Mouse (Mus musculus): ENCODE data around the gene Kif27. TPM values are rescaled to one million over a fixed set of nuclear protein-coding genes. Genes with fewer than 3 reads are reported as not detected.
"Not testable (repeated sequence)": the region's sequence is repeated elsewhere in the genome, so short reads cannot be mapped to it uniquely, and the experiment has no call there.

Gene Kif27
- polyA plus RNA-seq, 1 experiment from 2014 or later: 1.0 TPM

DNA sequence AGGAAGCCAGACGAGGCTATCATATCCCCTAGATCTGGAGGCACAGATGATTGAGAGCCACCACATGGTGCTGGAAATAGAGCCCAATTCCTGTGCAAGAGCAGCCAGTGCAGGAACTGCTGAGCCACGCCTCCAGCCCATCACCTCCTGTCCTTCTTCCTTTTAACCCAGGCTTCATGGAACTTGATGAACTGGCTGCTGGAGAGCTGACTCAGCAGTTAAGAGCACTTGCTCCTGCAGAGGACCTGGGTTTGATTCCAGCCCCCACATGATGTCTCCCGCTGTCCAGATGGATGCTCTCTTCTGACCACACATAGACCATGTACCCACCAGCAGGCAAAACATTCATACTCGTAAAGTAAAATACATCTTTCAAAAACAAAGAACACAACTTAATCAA lies 9.9 kb upstream of the Kif27 start:
- DNase-seq (ENCODE audit: low spot score) (no peak), ATAC-seq (ENCODE audit: insufficient number of reproducible peaks, low FRiP score, low TSS enrichment, low read depth) (no peak)
- no peak overlapping the region for H3K9ac ChIP-seq (ENCODE audit: low read length)
- no peaks in the 10 kb centered on the region for H3K36me3 ChIP-seq (ENCODE audit: control insufficient read depth, insufficient read depth, low read length)
- no peak overlapping the region for H3K4me3 ChIP-seq (ENCODE audit: low read depth, low read length)
- H3K27me3 ChIP-seq (ENCODE audit: control insufficient read depth, insufficient read depth, low read length): no peaks in the 10 kb centered on the region
- H3K9me3 ChIP-seq (ENCODE audit: control insufficient read depth, low read length): no peaks in the 10 kb centered on the region
- no peak overlapping the region for H3K27ac ChIP-seq (replicated peaks; ENCODE audit: low read depth, low read length)
- H3K4me2 ChIP-seq (ENCODE audit: low read depth, severe bottlenecking): no peak overlapping the region
- no peaks in the 10 kb centered on the region for H3K4me1 ChIP-seq (ENCODE audit: control insufficient read depth, insufficient read depth, low read length)
- WGBS: 73% methylated on average over 4 of the region's 4 CpGs

DNA sequence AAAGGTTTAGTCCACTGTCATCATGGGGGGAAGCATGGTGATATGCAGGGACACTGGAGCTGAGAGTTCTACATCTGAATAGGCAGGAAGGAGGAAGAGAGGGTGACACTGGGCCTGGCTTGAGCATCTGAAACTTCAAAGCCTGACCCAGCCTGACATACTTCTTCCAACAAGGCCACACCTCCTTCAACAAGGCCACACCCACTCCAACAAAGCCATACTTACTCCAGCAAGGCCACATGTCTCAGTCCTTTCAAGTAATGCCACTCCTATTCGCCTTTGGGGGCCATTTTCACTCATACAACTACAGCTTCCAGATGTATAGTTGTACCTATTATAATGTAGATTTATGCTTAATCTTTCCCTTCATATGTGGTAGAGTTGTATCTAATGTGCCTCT lies 8.7 kb upstream of the Kif27 start:
- no peak overlapping the region for H3K4me3 ChIP-seq (ENCODE audit: low read depth, low read length)
- H3K4me1 ChIP-seq (ENCODE audit: control insufficient read depth, insufficient read depth, low read length): no peaks in the 10 kb centered on the region
- no peak overlapping the region for H3K4me2 ChIP-seq (ENCODE audit: low read depth, severe bottlenecking)
- H3K36me3 ChIP-seq (ENCODE audit: control insufficient read depth, insufficient read depth, low read length): no peaks in the 10 kb centered on the region
- DNase-seq (ENCODE audit: low spot score): no peak
- H3K27me3 ChIP-seq (ENCODE audit: control insufficient read depth, insufficient read depth, low read length): no peaks in the 10 kb centered on the region
- H3K27ac ChIP-seq (replicated peaks; ENCODE audit: low read depth, low read length): no peak overlapping the region
- no peak overlapping the region for H3K9ac ChIP-seq (ENCODE audit: low read length)
- WGBS: 56% methylated on average over 1 of the region's 1 CpGs
- ATAC-seq (ENCODE audit: insufficient number of reproducible peaks, low FRiP score, low TSS enrichment, low read depth): no peak
- H3K9me3 ChIP-seq (ENCODE audit: control insufficient read depth, low read length): no peaks in the 10 kb centered on the region

DNA sequence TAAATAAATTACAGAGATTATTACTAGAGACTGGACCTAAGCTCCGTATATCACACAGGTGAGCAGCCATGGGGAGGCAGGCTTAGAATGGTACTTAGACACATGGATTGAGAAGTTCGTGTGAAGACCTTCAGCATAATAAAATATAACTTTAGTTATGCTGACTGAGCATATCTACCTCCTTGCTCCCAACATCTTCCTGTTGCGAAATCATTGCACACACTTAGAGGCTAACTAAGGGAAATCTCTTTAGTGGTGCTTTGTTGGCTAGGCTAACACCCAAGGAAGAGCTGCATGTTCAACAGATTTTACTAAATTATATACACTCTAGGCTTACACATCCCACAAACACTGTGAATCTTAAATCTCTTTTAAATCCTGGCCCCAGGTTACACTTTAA lies 7.5 kb upstream of the Kif27 start:
- WGBS: 94% methylated on average over 3 of the region's 3 CpGs
- H3K4me3 ChIP-seq (ENCODE audit: low read depth, low read length): no peak overlapping the region
- ATAC-seq (ENCODE audit: insufficient number of reproducible peaks, low FRiP score, low TSS enrichment, low read depth): no peak
- H3K36me3 ChIP-seq (ENCODE audit: control insufficient read depth, insufficient read depth, low read length): no peaks in the 10 kb centered on the region
- no peaks in the 10 kb centered on the region for H3K9me3 ChIP-seq (ENCODE audit: control insufficient read depth, low read length)
- H3K4me2 ChIP-seq (ENCODE audit: low read depth, severe bottlenecking): no peak overlapping the region
- no peaks in the 10 kb centered on the region for H3K4me1 ChIP-seq (ENCODE audit: control insufficient read depth, insufficient read depth, low read length)
- no peak for DNase-seq (ENCODE audit: low spot score)
- no peaks in the 10 kb centered on the region for H3K27me3 ChIP-seq (ENCODE audit: control insufficient read depth, insufficient read depth, low read length)
- H3K27ac ChIP-seq (replicated peaks; ENCODE audit: low read depth, low read length): no peak overlapping the region
- H3K9ac ChIP-seq (ENCODE audit: low read length): no peak overlapping the region

DNA sequence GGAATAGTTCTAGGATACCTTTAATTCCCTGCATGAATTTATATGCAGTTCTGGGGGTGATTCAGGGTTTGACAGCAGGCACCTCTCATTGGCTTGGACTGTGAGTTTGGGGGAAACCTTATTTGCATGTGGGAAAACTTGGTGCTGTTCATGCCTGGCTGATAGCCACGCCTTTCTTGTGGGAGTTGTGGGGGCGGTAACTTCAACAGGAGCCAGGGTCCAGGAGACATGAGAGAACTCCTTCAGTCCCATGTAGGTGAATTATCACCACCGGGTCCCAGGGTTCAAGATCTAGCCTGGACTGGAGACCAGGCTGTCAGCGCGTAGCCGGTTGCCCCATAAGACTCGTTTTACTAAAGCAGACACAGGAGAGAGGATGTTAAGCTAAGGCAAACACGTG lies 6.3 kb upstream of the Kif27 start:
- H3K27me3 ChIP-seq (ENCODE audit: control insufficient read depth, insufficient read depth, low read length); H3K4me2 ChIP-seq (ENCODE audit: low read depth, severe bottlenecking); H3K9me3 ChIP-seq (ENCODE audit: control insufficient read depth, low read length); H3K9ac ChIP-seq (ENCODE audit: low read length); H3K4me3 ChIP-seq (ENCODE audit: low read depth, low read length); H3K4me1 ChIP-seq (ENCODE audit: control insufficient read depth, insufficient read depth, low read length); ATAC-seq (ENCODE audit: insufficient number of reproducible peaks, low FRiP score, low TSS enrichment, low read depth); H3K36me3 ChIP-seq (ENCODE audit: control insufficient read depth, insufficient read depth, low read length); DNase-seq (ENCODE audit: low spot score); H3K27ac ChIP-seq (replicated peaks; ENCODE audit: low read depth, low read length): not testable (repeated sequence)
- 87% methylated on average over 8 of the region's 8 CpGs for WGBS

DNA sequence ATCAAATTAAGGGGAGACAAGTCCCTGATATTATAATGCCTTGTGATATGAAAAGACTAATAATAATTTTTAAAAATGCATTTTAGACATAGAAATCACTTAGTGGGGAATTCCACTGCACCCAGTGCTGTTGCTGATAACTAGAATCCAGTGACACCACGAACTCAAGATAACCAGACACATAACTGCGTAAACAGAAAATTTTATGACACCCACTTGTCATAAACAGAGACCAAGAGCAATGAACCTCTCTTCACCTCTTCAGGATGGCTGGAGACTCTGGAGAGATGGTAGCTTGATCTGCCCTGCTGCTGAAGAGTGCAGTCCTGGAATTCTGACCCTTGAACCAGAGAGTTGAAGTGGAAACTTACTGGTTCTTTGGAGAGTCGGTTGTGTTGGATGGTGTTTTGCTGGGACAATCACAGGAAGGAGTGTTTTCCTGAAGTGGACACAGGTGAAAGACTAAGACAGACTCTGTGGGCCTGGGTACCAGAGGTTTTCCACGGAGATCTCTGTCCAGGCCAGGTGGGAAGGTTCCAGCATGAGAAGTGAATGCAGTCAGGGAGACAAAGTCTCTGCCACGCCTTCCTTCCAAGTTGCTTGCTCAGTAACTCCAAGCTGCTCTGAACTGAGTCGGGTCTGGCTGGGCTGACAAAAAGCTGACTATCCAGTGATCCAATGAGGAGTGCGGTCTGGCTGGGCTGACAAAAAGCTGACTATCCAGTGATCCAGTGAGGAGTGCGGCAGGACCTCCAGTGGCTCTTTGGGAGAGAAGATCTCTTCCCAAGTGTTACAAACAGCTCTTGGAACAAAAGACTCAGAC lies 5.6 kb upstream of the Kif27 start:
- no peaks in the 10 kb centered on the region for H3K9me3 ChIP-seq (ENCODE audit: control insufficient read depth, low read length)
- no peak for ATAC-seq (ENCODE audit: insufficient number of reproducible peaks, low FRiP score, low TSS enrichment, low read depth)
- no peak for DNase-seq (ENCODE audit: low spot score)
- H3K36me3 ChIP-seq (ENCODE audit: control insufficient read depth, insufficient read depth, low read length): no peaks in the 10 kb centered on the region
- H3K4me2 ChIP-seq (ENCODE audit: low read depth, severe bottlenecking): no peak overlapping the region
- WGBS: 83% methylated on average over 8 of the region's 8 CpGs
- no peaks in the 10 kb centered on the region for H3K27me3 ChIP-seq (ENCODE audit: control insufficient read depth, insufficient read depth, low read length)
- no peaks in the 10 kb centered on the region for H3K4me1 ChIP-seq (ENCODE audit: control insufficient read depth, insufficient read depth, low read length)
- no peak overlapping the region for H3K9ac ChIP-seq (ENCODE audit: low read length)
- no peak overlapping the region for H3K4me3 ChIP-seq (ENCODE audit: low read depth, low read length)
- H3K27ac ChIP-seq (replicated peaks; ENCODE audit: low read depth, low read length): no peak overlapping the region

DNA sequence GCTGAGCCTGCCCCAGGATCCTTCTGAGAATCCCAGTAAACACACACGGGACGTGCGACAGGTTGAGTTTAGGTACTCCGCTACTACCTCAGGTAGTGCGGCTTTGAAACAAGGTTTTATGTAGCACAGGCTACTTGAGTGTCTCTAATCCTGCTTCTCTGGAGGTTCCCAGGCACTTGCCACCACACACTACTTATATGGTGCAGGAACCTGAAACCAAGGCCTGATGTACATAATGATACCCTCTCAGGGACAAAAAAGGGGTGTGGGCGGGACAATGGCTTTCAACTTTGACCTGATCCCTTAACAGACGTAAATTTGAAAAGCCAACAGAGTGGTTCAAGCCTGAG lies 357 bp upstream of the Kif27 start:
- peak overlapping the region; percentile 53; the same call in 1 of the 2 replicates for H3K9ac ChIP-seq (ENCODE audit: low read length)
- DNase-seq (ENCODE audit: low spot score) (no peak), ATAC-seq (ENCODE audit: insufficient number of reproducible peaks, low FRiP score, low TSS enrichment, low read depth) (no peak; the same call in 1 of the 2 replicates)
- no peak overlapping the region for H3K27ac ChIP-seq (replicated peaks; ENCODE audit: low read depth, low read length)
- no peaks in the 10 kb centered on the region for H3K27me3 ChIP-seq (ENCODE audit: control insufficient read depth, insufficient read depth, low read length)
- no peaks in the 10 kb centered on the region for H3K4me1 ChIP-seq (ENCODE audit: control insufficient read depth, insufficient read depth, low read length)
- WGBS: 4% methylated on average over 7 of the region's 7 CpGs
- H3K36me3 ChIP-seq (ENCODE audit: control insufficient read depth, insufficient read depth, low read length): no peaks in the 10 kb centered on the region
- peak overlapping the region; percentile 51 for H3K4me3 ChIP-seq (ENCODE audit: low read depth, low read length)
- peak overlapping the region; percentile 96 for H3K4me2 ChIP-seq (ENCODE audit: low read depth, severe bottlenecking)
- H3K9me3 ChIP-seq (ENCODE audit: control insufficient read depth, low read length): no peaks in the 10 kb centered on the region

DNA sequence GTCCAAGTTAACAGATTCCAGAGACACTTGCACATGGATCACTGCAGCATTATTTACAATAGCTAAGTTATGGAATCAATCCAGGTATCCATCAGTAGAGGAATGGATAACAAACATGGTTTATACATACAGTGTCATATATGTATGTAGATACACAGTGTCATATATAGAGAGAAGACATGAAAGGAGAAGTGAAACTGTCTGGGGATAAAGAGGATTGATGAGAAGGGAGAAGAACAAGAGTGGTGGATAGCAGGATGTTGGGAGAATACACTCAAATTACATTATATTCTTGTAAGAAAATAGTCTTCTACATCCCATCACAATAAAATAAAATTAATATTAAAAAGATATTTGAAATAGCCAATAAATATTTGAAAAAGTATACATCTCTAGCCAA lies 5.9 kb downstream of the Kif27 start:
- DNase-seq (ENCODE audit: low spot score) (no peak), ATAC-seq (ENCODE audit: insufficient number of reproducible peaks, low FRiP score, low TSS enrichment, low read depth) (no peak)
- Histone ChIP-seq H3K9ac (ENCODE audit: low read length) (no peak overlapping the region), H3K27me3 (ENCODE audit: control insufficient read depth, insufficient read depth, low read length) (no peaks in the 10 kb centered on the region), H3K4me3 (ENCODE audit: low read depth, low read length) (no peak overlapping the region), H3K4me2 (ENCODE audit: low read depth, severe bottlenecking) (no peak overlapping the region), H3K4me1 (ENCODE audit: control insufficient read depth, insufficient read depth, low read length) (no peaks in the 10 kb centered on the region), H3K36me3 (ENCODE audit: control insufficient read depth, insufficient read depth, low read length) (no peaks in the 10 kb centered on the region), H3K9me3 (ENCODE audit: control insufficient read depth, low read length) (no peaks in the 10 kb centered on the region), H3K27ac (replicated peaks; ENCODE audit: low read depth, low read length) (no peak overlapping the region)

DNA sequence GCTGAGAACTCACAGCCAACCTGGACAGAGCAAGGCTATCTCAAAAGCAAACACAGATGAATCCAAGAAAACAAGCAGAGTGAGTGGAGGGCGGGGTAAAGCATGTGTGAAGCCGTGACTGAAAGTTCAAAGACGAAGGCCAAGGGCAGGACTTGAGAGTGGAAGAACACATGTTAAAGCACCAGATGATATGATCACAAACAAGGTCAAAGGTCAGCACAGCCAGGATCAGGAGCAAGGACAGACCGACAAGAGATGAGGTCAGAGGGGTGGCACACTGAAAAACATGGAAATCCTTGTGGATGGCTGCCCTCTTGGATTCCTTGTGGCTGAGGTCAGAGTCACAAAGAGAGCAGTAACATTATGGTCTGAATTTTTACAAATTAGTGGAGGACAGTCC lies 8.3 kb downstream of the Kif27 start:
- H3K9ac ChIP-seq (ENCODE audit: low read length): no peak overlapping the region
- no peaks in the 10 kb centered on the region for H3K9me3 ChIP-seq (ENCODE audit: control insufficient read depth, low read length)
- 60% methylated on average over 4 of the region's 4 CpGs for WGBS
- no peak overlapping the region for H3K27ac ChIP-seq (replicated peaks; ENCODE audit: low read depth, low read length)
- no peaks in the 10 kb centered on the region for H3K4me1 ChIP-seq (ENCODE audit: control insufficient read depth, insufficient read depth, low read length)
- DNase-seq (ENCODE audit: low spot score) (no peak), ATAC-seq (ENCODE audit: insufficient number of reproducible peaks, low FRiP score, low TSS enrichment, low read depth) (no peak)
- H3K27me3 ChIP-seq (ENCODE audit: control insufficient read depth, insufficient read depth, low read length): no peaks in the 10 kb centered on the region
- no peaks in the 10 kb centered on the region for H3K36me3 ChIP-seq (ENCODE audit: control insufficient read depth, insufficient read depth, low read length)
- no peak overlapping the region for H3K4me3 ChIP-seq (ENCODE audit: low read depth, low read length)
- no peak overlapping the region for H3K4me2 ChIP-seq (ENCODE audit: low read depth, severe bottlenecking)

DNA sequence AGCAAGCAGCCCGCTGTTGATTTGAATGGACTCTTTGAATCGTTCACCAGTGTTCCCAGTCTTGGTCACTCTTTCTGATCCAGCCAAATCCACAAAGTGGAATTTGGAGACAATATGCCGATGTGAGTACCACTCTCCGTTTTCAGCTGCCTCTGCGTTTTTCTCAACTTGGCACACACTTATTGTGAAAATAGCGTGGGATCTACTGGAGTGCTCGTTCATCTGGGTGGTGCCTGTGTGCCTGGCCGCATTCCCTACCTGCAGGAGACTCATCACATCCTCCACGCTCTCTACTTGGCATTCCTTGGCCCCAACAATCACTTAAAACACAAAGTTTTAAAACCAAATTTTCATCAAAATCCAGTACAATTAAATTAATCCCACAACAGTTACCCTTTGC lies 14.4 kb downstream of the Kif27 start:
- Histone ChIP-seq H3K9me3 (ENCODE audit: control insufficient read depth, low read length) (no peaks in the 10 kb centered on the region), H3K4me3 (ENCODE audit: low read depth, low read length) (no peak overlapping the region), H3K36me3 (ENCODE audit: control insufficient read depth, insufficient read depth, low read length) (no peaks in the 10 kb centered on the region), H3K27ac (replicated peaks; ENCODE audit: low read depth, low read length) (no peak overlapping the region), H3K4me1 (ENCODE audit: control insufficient read depth, insufficient read depth, low read length) (no peaks in the 10 kb centered on the region), H3K27me3 (ENCODE audit: control insufficient read depth, insufficient read depth, low read length) (no peaks in the 10 kb centered on the region), H3K9ac (ENCODE audit: low read length) (no peak overlapping the region), H3K4me2 (ENCODE audit: low read depth, severe bottlenecking) (no peak overlapping the region)
- DNase-seq (ENCODE audit: low spot score) (no peak), ATAC-seq (ENCODE audit: insufficient number of reproducible peaks, low FRiP score, low TSS enrichment, low read depth) (no peak)
- 90% methylated on average over 9 of the region's 9 CpGs for WGBS

Data from limb, embryonic 11.5 days (tissue).